In the genomic region with DNA sequence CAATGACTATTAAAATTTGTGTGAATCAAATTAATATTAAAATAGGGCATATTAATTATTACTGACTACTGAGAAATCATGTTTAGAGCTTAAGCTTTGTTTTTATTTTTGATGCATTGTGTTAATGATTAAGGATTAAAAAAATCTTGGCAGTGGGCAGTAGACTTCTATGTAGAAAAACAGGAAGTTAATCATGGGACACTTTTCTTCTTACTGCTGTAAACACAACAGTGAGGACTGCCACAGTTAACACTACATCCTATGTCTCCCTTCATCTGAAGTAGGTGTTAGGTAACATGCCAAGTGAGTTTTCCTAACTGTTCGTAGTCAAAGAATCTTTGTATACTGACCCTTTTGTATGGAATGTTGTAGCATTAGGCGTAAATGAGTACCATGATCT, we compare ENCODE assay signal across 19 mouse cellular contexts. TPM values are rescaled to one million over a fixed set of nuclear protein-coding genes. Genes with fewer than 3 reads are reported as not detected.
DNase-seq lines count a peak whose midpoint lies in the region; ATAC-seq and TF ChIP-seq lines count a peak whose summit lies in the region.
"Had no signal": no experiment of that assay in that cellular context is flagged by ENCODE, and none has a peak within 500 bp of the region (broad histone marks: within the 10 kb centered on the region; RNA-seq: fewer than 3 reads in every experiment).

No protein-coding gene starts in this region.

- no peaks in the 10 kb centered on the region for H3K27me3 ChIP-seq in heart, adult 2 months (ENCODE audit: control insufficient read depth, insufficient read depth, low read length)
- H3K27me3 ChIP-seq: heart, embryonic 13.5 days; hindbrain, embryonic 15.5 days; Patski had no signal

- no peak for DNase-seq in heart, adult 2 months
- no peak for DNase-seq in heart, adult 11 months
- peak; percentile 26 for DNase-seq in A20 (ENCODE audit: low read depth, low spot score)
- DNase-seq in neural tube, embryonic 10.5 days (ENCODE audit: extremely low spot score, low spot score), result no peak
- no peak for DNase-seq in left cerebral cortex, adult 8-10 months (ENCODE audit: low spot score in 2 of 2)
- DNase-seq in left cerebral cortex, adult 2 months (ENCODE audit: extremely low spot score in 1 of 2, low spot score in 2 of 2), result no peak
- DNase-seq: adrenal gland, postnatal 14 days; cerebellum, adult 18-20 months; cerebellum, adult 9-11 months; cerebellum, postnatal 36 days; gastrocnemius, postnatal 36 days; heart, postnatal 36 days had no signal

- no peak for TF ChIP-seq EP300 in heart, adult 2 months (IDR thresholded peaks at IDR 0.05; ENCODE audit: insufficient read depth, low read depth, low read length)

- H3K36me3 ChIP-seq in heart, adult 2 months (ENCODE audit: control insufficient read depth, insufficient read depth, low read length), result peaks cover 41% of the 10 kb centered on the region
- H3K36me3 ChIP-seq: embryonic facial prominence, embryonic 10.5 days; heart, embryonic 13.5 days; hindbrain, embryonic 15.5 days had no signal

- H3K79me2 ChIP-seq in heart, adult 2 months (replicated peaks; ENCODE audit: control insufficient read depth, insufficient read depth, low read length), result peaks cover 3% of the 10 kb centered on the region

- ATAC-seq in granulocyte monocyte progenitor cell, adult 5-6 weeks (replicated peaks; ENCODE audit: poor library complexity, severe bottlenecking), result peak; percentile 54
- ATAC-seq: activated CD4-positive, CD25-positive, alpha-beta regulatory T cell, adult 4 months; forebrain, embryonic 14.5 days; Patski had no signal

- intact Hi-C loops in heart, adult 2 months (cut with DNase I), result no loop called here
- intact Hi-C loops in left cerebral cortex, adult 2 months (cut with DNase I), result no loop called here

- TF ChIP-seq CTCF in heart, adult 2 months (IDR thresholded peaks at IDR 0.05), result no peak
- no peak for TF ChIP-seq CTCF in left cerebral cortex, adult 2 months (IDR thresholded peaks at IDR 0.05)

- H3K27ac ChIP-seq in heart, adult 2 months, result peak overlapping the region; percentile 53
- H3K27ac ChIP-seq in left cerebral cortex, adult 2 months, result no peak overlapping the region
- H3K27ac ChIP-seq: embryonic facial prominence, embryonic 10.5 days; heart, embryonic 13.5 days; hindbrain, embryonic 15.5 days had no signal

- H3K9ac ChIP-seq in heart, adult 2 months (ENCODE audit: low read depth, low read length), result no peak overlapping the region
- H3K9ac ChIP-seq: heart, embryonic 13.5 days; hindbrain, embryonic 15.5 days had no signal

- H3K4me1 ChIP-seq in heart, adult 2 months (ENCODE audit: control insufficient read depth, insufficient read depth, low read length), result peaks cover 31% of the 10 kb centered on the region

- TF ChIP-seq POLR2A in heart, adult 2 months (IDR thresholded peaks at IDR 0.05; ENCODE audit: insufficient read depth, low read depth, low read length), result no peak

- no peak overlapping the region for H3K4me3 ChIP-seq in heart, adult 2 months
- H3K4me3 ChIP-seq in left cerebral cortex, adult 2 months, result no peak overlapping the region
- H3K4me3 ChIP-seq: embryonic facial prominence, embryonic 10.5 days; heart, embryonic 13.5 days; hindbrain, embryonic 15.5 days had no signal

- 66% methylated on average over 2 of the region's 2 CpGs for WGBS in heart, adult 2 months

RNA-seq across cellular contexts. Expression of gene Ppp3ca, which starts 32.9 kb away (rescaled TPM):
- 10 to 100 TPM; 41.7 to 44.3 TPM for total RNA-seq in heart, adult 2 months (2021)
- 18.3 and 28.5 TPM in 2 replicates for polyA plus RNA-seq in heart, adult 2 months (2012; rRNA removed)
- total RNA-seq in granulocyte monocyte progenitor cell, adult 5-6 weeks (2014; fragmentation: Nextera tagmentation), result 56.6 and 61.1 TPM in 2 replicates
- total RNA-seq in granulocyte monocyte progenitor cell, adult 5-6 weeks (2017), result 72.4 and 73.9 TPM in 2 replicates
- 100 to 1,000 TPM; 870 to 989 (median 929) TPM for total RNA-seq in left cerebral cortex, adult 8-10 months (2022)
- total RNA-seq in left cerebral cortex, adult 2 months (2021), result 100 to 1,000 TPM; 868 to 887 TPM

Comparison
In these comparisons a context has a peak if more than half of its experiments do, and no peak if none do; other contexts are left out.
1. RNA of gene Ppp3ca, which starts 32.9 kb away (total RNA-seq): 870 to 989 TPM in left cerebral cortex, adult 8-10 months and 868 to 887 TPM in left cerebral cortex, adult 2 months; 56.6 to 73.9 TPM in granulocyte monocyte progenitor cell, adult 5-6 weeks and 41.7 to 44.3 TPM in heart, adult 2 months; every median in the first group is over 10 times any median in the second.